Mouse (Mus musculus) inflammation-experienced regulatory T-cells (primary cell): ENCODE measurements around the gene Brap. TPM values are rescaled to one million over a fixed set of nuclear protein-coding genes. Genes with fewer than 3 reads are reported as not detected.

Experiments used
- polyA plus RNA-seq, 2 experiments: library from polyadenylated mRNA; unstranded; fragments of 100-300 nt; shearing (Covaris generic); gene quantifications; one replicate each; pipeline ENCODE4 v1.2.1; 2017

Gene Brap
- polyA plus RNA-seq = 10 to 100 TPM; 58.0 to 73.6 TPM

DNA sequence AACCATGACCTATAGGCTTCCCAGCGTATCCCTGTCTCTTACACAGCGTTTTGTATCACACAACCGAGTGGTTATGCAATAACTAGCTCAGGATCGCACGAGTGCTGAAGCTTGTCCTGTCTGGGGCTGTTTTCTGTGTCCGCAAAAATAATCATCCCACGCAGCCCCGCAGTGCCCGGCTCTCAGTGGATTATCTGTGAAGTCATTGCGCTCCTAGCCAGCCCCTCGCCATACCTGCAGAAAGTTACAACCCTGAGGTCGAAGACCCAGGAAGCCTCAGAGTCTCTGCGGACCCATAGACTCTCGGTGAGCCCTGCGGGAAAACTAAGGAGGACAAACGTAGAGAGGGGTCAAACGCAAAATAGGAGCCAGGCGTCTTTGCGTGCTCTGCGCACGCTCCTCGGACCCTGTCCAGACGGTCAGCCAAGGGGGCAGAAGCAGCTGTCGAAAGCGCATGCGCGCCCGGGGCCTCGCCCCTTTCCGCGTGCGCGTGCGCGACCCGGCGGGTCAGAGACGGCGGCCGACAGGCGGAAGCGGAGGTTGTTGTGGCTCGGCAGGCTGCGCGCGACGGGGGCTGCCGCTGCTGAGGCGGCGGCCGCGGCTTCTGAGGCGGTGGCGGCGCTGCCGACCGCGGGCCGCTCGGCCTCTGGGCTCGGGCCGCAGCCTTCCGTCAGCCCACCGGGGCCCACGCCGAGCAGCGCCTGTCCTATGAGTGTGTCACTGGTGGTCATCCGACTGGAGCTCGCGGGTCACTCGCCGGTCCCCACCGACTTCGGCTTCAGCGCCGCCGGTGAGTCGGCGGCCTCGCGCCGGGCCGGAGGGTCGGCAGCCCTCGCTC lies at the start of gene Brap, which contains the start of gene Acad10:
TSS of gene Brap (plus strand) at position 505 of the 838 bp plus-strand sequence.
TSS of gene Acad10 (minus strand) at position 456 of the 838 bp plus-strand sequence.

DNA sequence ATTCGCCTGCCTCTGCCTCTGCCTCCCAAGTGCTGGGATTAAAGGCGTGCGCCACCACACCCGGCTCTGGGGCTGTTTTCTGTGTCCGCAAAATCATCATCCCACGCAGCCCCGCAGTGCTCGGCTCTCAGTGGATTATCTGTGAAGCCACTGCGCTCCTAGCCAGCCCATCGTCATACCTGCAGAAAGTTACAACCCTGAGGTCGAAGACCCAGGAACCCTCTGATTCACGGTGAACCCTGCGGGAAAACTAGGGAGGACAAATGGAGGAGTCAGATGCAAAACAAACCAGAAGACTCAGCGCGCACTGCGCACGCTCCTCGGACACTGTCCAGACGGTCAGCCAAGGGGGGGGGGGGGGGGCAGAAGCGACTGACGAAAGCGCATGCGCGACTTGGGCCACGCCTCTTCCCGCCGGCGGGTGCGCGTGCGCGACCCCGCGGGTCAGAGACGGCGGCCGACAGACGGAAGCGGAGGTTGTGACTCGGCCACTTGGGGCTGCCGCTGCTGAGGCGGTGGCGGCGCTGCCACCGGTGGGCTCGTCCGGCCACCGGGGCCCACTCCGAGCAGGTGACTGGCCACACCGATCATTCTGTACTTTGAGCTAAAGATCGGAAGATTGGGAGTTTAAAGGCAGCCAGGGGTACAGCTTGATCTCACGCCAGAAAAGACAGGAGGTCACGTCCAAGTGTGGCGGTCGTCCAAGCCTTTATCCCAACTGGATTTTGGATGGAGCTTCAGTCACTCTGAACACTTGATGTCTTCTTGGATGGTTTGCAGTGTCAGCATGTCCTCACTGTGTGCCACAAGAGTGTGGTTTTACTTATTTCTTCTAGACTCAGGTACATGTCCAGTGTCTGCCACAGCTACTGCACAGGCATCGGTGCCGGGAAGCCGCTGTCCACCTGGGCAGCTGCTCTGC lies 41.5 kb upstream of the Brap start, which contains the start of gene Acad12:
TSS of gene Acad12 (minus strand) at position 347 of the 922 bp plus-strand sequence.

DNA sequence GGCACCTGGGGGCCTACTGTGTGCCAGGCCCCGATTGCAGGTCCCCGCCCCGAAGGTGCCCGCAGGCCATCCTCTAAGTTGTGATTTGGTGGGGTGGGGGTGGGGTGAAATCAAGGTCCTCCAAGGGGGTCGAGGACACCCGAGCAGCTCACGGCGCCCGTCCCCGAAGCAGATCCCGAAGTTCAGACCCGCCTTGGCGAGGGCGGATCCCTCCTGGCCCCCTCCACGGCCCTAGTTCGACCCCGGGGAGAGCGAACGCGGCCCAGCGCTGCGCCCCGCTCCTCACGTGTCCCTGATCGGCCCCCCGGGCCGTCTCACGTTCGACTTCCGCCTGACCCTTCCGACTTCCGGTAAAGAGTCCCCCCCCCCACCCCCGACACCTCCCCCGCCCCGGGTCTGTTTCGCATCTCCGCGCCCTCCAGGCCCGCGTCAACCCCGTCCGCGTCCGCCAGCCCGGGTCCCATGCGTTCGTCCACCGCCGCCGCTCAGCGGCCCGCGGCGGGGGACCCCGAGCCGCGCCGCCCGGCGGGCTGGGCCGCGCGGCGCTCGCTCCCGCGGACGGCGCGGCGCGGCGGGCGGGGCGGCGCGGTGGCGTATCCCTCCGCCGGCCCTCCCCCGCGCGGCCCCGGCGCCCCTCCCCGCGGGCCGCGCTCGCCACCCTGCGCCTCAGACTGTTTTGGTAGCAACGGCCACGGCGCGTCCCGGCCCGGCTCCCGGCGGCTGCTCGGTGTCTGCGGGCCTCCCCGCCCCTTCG lies 51.0 kb downstream of the Brap start, which contains the start of gene Atxn2:
TSS of gene Atxn2 (plus strand) at position 164 of the 754 bp plus-strand sequence.

Other genes starting within 250 kb of the Brap start
- 1 to 10 TPM; 1.6 to 2.5 TPM for gene Tmem116, start 208.7 kb upstream of the Brap start, polyA plus RNA-seq
- gene Erp29, start 208.1 kb upstream of the Brap start, polyA plus RNA-seq = 10 to 100 TPM; 54.3 to 68.4 TPM
- gene Adam1b, start 157.1 kb upstream of the Brap start, polyA plus RNA-seq = under 1 TPM in 1 of 2 experiments, not detected in 1; 0.06 TPM
- 1 to 10 TPM in 1 of 2 experiments, under 1 TPM in 1; 0.83 to 2.2 TPM for gene Adam1a, start 115.1 kb upstream of the Brap start, polyA plus RNA-seq
- gene Gm42878, start 115.1 kb upstream of the Brap start, polyA plus RNA-seq = under 1 TPM in 1 of 2 experiments, not detected in 1; 0.55 TPM
- 10 to 100 TPM; 48.0 to 60.5 TPM for gene Mapkapk5, start 114.7 kb upstream of the Brap start, polyA plus RNA-seq
- gene Aldh2, start 66.7 kb upstream of the Brap start, polyA plus RNA-seq = 10 to 100 TPM; 22.1 to 30.5 TPM
- gene Acad12, start 41.6 kb upstream of the Brap start, polyA plus RNA-seq = 1 to 10 TPM; 2.2 to 7.6 TPM
- 10 to 100 TPM in 1 of 2 experiments, 1 to 10 TPM in 1; 6.6 to 10.1 TPM for gene Acad10, start within 50 bp of the Brap start, polyA plus RNA-seq
- gene Atxn2, start 50.8 kb downstream of the Brap start, polyA plus RNA-seq = 10 to 100 TPM; 48.1 to 67.6 TPM
- 10 to 100 TPM; 53.5 to 56.6 TPM for gene Sh2b3, start 177.1 kb downstream of the Brap start, polyA plus RNA-seq
- gene Pheta1, start 188.4 kb downstream of the Brap start, polyA plus RNA-seq = 1 to 10 TPM; 5.1 to 7.2 TPM